Comparison of ENCODE assay signal across 20 mouse cellular contexts in genomic region chr4:24582295-24582694, GRCm38 (mm10).
DNase-seq lines count a peak whose midpoint lies in the region; ATAC-seq lines count a peak whose summit lies in the region.
"Had no signal": no experiment of that assay in that cellular context is flagged by ENCODE, and none has a peak within 500 bp of the region (broad histone marks: within the 10 kb centered on the region; RNA-seq: fewer than 3 reads in every experiment).

No protein-coding gene starts in this region.

- peak; percentile 37 for DNase-seq in A20 (ENCODE audit: low read depth, low spot score)
- no peak for DNase-seq in adrenal gland, adult 18-20 months (ENCODE audit: low spot score in 2 of 2)
- DNase-seq in urinary bladder, postnatal 36 days (ENCODE audit: low spot score in 2 of 2): no peak
- no peak for DNase-seq in layer of hippocampus, adult 18-20 months (ENCODE audit: low spot score in 2 of 2)
- DNase-seq: adrenal gland, adult 8-10 months; adrenal gland, postnatal 14 days; adrenal gland, postnatal 36 days; cerebellum, adult 11 months; cerebellum, adult 18-20 months; cerebellum, adult 8-10 months; cerebellum, adult 9-11 months; cerebellum, postnatal 14 days; cerebellum, postnatal 36 days; embryo, embryonic 11 days had no signal

- 0 out of 2 replicates have a peak, but pooled peaks have one; percentile 25 for ATAC-seq in granulocyte monocyte progenitor cell, adult 5-6 weeks (replicated peaks; ENCODE audit: poor library complexity, severe bottlenecking)
- 0 out of 2 replicates have a peak, but pooled peaks have one; percentile 34 for ATAC-seq in megakaryocyte progenitor cell, adult 5-6 weeks (replicated peaks; ENCODE audit: poor library complexity)
- ATAC-seq: activated CD4-positive, CD25-positive, alpha-beta regulatory T cell, adult 4 months; forebrain, embryonic 14.5 days; forebrain, embryonic 16.5 days; Patski had no signal
